Mouse (Mus musculus) thymus, postnatal 4 days (tissue): Measurements from ENCODE around the gene Gm5741.

Experiments
- DNase-seq: peaks from one replicate; pipeline ENCODE4 v3.0.0; 2021

Gm5741 gene

DNA sequence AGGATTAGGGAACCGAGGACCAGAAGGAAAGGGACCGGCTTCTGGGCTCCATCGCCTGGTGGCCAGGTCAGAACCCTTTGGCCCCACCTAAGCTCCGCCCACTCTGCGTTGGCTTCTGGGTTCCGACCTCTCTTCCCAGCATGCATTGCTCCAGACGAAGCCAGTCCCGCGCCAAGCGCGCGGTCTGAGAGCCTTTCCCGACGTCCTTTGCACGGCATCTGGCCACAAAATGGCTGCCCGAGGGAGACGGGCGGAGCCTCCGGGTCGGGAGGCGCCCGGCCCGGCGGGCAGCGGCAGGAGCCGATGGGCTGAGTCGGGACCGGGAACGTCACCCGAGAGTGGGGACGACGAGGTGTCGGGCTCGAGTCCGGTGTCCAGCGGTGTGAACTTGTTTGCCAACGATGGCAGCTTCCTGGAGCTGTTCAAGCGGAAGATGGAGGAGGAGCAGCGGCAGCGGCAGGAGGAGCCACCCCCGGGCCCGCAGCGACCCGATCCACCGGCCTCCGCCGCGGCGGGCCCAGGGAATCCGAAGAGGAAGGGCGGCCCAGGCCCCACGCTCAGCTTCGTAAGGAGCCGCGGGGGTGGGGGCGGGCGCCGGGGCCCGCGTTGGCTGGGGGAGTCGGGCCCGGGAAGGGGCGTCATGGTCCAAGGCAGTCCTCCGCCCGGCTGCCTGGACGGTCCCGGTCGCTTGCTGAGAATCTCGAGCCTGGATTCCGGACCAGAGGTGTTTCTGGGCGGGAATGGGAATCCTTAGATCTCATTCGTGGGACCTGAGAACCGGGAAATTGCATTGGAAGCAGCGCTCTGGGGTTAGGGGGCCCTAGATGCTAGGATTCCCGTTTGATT is 40.9 kb downstream of the Gm5741 start, which contains the start of gene Trir:
Gene Trir (plus strand): TSS at position 154 of the 846 bp plus-strand sequence.
- peak; percentile 95 for DNase-seq

DNA sequence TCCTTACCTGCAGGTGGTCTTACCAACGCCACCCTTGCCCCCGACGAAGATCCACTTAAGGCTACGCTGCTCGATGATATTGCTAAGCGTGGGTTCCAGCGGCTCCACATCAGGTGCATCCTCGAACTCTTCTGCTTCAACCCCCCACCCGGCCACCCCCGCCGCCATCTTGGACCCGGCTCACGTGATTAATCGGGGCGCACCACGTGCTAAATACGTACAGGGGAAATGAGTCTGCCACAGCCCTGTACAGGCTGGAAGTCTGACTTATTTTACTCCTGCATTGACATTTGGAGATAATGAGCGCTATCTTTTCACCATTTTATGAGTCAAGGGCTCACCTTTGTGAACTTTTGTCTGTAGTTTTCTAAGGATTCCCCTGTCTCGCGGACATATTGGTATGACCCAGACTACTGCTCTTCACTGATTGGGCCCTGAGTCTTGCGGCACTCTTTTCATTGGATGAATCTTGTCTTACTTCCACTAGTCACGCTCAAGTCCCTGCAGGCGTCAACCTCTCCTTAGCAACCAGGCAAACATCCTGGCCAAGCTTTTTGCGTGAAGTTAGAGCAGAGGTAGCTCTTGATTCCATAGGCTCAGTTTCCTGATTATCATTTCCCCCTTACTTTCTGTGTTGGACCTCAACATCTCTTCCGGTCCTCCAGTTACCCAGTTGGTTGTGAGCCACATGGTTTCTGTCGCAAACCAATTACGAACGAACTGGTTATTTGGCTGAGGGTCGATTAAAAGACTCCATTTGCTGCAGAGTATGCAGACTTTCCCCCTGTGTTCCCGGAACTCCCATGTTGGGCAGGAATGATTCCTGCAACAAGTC is 42.5 kb downstream of the Gm5741 start, which contains the start of gene Asna1:
Gene Asna1 (minus strand): TSS at position 184 of the 835 bp plus-strand sequence.
- peak; percentile 86 for DNase-seq

DNA sequence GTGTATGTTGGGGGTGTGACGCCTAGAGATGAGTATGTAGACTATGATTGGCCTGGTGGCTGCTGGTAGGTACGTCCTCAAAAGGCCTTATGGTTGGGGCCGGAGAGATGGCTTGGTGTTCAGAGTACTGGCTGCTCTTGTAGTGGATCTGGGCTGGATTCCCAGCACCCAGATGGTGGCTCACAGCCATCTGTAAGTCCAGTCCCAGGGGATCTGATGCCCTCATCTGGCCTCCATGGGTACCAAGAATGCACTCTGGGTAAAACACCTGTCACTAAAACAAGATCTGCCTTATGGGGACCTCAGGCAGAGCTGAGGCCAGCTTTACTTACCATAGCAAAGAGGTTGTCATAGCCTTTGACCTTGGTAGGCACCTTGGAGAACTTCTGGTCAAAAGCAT is 43.9 kb downstream of the Gm5741 start:
- DNase-seq, result no peak

DNA sequence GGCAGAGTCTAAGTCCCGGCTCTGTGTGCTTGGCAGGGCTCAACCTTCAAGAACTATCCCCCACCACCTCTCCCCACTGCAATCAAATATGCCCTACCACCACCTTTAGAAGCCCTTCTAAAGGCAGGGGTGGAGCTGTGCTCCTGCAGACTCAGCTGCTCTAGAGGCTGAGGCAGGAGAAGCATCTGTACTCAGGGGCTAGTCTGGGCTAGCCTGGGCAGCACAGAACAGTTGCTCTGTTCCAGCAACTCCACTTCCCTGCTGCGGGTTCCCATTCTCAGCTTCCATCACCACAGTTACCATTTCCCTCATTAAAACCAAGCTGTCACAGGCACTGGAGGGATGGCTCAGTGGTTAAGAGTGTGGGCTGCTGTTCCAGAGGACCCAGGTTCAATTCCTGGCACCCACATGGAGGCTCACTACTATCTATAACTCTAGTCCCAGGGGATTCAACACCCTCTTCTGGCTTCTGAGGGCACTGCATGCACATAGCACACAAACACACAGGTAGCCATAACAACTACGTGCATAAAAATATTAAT is 46.2 kb downstream of the Gm5741 start:
- no peak for DNase-seq
